Mouse (Mus musculus): ENCODE measurements around the gene Gm17617.
A peak's percentile ranks its signal among the peaks of the same experiment; 100 is the strongest.

The Gm17617 gene

GRCm38 (mm10) chr13:55133448-55133847, at the start of gene Gm17617:
TSS of gene Gm17617 (minus strand) at chr13:55133548.
- ATAC-seq (ENCODE audit: low TSS enrichment) = no peak

DNA sequence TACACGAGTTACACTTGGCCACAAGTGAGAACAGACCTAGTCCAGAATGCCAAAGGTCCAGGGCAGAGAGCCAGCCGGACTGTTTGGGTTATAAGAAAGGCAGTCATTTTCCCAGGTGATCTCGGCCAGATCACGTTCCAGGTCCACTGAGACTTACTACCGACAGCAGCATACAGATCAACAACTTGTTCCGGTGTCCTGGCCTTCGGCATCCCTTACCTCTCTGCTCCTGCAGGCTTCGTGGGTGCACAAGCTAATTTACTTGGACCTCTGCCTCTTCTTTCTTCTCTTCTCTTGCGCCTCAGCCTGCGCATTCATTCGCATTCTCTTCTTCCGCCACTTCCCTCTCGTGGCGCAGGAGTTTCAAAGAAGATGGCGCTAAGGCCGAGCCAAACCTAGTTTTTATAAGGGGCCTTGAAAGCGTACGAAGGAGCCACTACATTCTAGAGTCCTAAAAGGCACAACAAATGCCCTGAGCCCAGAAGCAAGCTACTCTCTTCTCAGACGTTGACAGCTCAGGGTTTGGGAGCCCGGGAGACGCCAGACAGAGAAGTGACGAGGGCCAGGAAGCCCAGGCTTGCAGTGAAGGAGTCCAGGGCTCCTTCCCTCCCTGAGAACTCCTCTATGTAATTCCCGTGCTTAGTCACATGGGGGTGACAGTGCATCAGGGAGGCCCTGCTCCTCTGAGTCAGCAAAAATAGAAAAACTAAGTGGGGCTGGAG, 49.0 kb upstream of the Gm17617 start:
- ATAC-seq (ENCODE audit: low TSS enrichment) = peak; percentile 97

- no peak for ATAC-seq (ENCODE audit: low TSS enrichment)
Observed at GRCm38 (mm10) chr13:55181786-55182172, 48.4 kb upstream of the Gm17617 start.

- ATAC-seq (ENCODE audit: low TSS enrichment) = no peak
Observed at GRCm38 (mm10) chr13:55179591-55179990, 46.2 kb upstream of the Gm17617 start.

DNA sequence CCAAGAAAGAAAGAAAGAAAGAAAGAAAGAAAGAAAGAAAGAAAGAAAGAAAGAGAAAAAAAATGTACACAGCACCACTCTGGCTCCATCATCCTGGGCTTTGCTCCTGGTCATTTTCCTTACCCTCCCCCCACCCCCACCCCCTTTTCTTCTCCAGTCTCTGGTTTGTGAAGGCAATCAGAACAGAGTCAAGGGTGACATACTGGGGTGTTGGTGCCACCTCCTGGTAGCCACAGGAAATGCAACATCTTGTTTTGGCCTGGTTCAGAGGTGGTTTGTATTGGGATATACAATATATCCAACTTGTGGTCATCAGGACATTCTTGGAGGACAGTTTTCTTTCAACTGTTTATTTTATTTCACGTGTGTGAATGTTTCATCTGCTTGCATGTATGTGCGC, 45.2 kb upstream of the Gm17617 start:
- peak; percentile 51; the same call in 1 of the 2 replicates for ATAC-seq (ENCODE audit: low TSS enrichment)

DNA sequence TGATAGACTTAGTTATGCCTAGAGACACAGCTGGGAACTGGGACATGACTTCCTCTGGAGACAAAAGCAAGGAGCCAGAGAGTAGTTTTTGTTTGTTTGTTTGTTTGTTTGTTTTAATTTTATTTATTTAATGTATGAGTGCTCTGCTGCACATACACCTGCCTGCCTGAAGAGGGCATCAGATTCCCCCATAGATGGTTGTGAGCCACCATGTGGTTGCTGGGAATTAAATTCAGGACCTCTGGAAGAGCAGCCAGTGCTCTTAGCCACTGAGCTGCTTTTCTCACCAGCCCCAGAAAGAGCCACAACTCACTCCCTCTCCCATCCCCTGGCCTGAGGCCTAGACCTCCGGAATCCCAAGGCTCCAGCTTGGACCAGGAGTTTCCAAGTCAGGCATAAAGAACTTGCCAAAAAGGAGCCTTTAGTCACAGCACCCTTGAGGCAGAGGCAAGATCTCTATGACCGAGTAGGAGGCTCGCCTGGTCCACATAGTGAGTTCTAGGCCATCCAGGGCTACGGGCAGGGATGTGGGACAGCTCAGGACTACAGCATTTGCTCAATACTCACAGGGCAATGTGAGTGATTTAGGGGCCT, 44.7 kb upstream of the Gm17617 start:
- ATAC-seq (ENCODE audit: low TSS enrichment) = no peak

DNA sequence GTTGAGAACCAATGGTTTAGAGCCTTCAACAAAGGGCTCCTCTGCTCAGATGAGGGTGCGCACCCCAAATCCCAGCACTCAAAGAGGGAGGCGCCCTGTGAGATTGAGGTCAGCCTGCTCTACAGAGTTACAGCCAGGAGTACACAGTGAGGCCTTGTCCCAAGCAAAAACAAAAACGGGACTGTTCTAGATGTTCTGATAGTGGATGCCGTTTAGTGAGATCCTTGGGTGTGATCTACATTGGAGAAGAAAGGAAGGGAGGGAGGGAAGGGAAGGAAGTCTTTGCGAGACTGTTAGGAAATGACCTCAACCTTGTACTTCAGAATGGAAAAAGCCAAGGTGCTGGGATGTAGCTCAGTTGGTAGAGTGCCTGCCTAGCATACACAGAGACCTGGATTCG, 42.9 kb upstream of the Gm17617 start:
- ATAC-seq (ENCODE audit: low TSS enrichment) = no peak

DNA sequence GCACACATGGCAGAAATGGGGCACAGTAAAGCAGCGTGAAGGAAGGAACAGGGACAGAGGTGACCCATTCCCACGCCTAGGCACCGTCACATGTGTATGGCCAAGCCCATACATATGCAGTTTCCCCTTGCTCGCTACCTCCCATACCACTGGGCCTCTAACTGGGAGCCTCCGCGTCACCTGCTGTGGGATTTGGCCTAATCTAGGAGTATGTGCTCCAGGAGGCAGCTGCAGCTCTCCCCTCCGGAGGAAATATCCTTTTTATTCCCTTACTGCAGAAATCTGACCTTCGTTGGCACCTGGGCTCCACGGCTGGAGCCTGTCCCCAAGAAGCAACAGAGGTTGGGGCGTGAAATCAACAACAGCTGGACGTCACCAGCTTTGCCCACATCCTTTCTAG, 41.0 kb upstream of the Gm17617 start:
- no peak for ATAC-seq (ENCODE audit: low TSS enrichment)

DNA sequence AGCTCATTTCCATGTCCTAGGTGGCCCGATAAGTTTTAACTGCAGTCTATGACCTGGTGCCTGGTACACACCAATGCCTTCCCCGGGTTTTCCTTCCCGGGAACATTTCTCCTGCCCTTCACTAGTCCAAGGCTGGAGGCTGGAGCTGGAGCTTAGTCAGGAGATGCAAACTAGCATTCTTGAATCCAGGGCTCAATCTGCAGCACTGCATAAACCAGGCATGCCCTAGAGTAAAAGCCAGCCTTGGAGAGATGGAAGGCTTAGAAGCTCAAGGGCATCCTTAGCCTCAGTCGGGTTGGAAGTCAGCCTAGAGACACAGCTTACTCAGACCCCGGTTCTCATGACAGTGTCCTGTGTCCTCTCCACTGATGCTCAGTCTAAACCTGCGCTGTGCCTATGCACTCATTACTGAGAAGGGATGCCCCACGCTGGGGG, 39.0 kb upstream of the Gm17617 start:
- ATAC-seq (ENCODE audit: low TSS enrichment) = no peak

DNA sequence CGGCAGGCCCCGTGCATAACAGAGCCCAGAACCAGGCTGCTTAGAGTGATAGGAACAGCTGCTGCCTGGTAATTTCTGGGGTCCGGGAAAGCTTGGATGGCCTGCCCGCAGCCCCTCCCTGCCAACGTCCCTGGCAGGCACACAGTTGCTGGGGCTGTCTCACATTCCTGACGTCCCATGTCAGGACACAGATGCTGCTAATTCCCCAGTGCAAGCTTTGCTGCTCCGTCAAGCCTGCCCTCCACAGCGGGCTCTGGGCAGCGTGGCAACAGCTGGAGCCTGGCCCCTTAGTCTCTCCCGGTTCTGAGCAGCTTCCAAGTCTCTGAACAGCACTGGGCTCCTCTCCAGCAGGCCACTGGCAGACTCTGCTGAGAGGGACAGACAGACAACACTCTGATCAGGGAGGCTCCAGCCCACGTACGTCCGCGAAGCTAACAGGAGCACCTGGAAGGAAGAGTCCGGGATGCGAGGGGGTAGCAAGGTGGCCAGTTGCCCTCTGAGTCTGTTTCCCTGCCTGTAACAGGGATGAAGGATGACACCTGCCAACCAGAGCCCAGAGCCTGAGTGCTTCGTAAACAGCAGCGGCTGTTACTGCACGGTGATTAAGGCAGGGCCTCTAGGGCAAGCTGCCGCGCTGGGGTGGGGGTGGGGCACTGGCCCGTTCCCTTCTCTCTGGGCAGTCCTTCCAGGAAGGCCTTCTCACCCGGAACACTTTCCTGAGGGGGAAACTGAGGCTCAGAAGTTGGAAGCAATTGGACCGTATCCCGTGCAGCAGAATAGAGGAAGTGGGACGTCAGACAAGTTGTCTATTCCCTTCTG, 38.4 kb upstream of the Gm17617 start:
- ATAC-seq (ENCODE audit: low TSS enrichment) = peak; percentile 58

GRCm38 (mm10) chr13:55168958-55169369, 35.6 kb upstream of the Gm17617 start:
- peak; percentile 70; the same call in 1 of the 2 replicates for ATAC-seq (ENCODE audit: low TSS enrichment)

GRCm38 (mm10) chr13:55168255-55168654, 34.9 kb upstream of the Gm17617 start:
- no peak for ATAC-seq (ENCODE audit: low TSS enrichment)

DNA sequence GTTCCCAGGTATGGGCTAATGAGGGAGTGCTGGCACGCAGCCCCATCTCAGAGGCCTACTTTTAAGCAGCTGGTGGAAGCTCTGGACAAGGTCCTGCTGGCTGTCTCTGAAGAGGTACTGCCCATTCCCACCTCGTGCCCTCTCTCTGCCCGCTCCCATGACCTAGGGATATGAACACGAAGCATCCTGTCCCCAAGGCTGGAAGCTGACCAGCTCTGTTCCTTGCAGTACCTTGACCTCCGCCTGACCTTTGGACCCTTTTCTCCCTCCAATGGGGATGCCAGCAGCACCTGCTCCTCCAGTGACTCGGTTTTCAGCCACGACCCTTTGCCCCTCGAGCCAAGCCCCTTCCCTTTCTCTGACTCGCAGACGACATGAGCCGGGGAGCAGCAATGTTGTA, 34.5 kb upstream of the Gm17617 start:
- ATAC-seq (ENCODE audit: low TSS enrichment) = no peak

DNA sequence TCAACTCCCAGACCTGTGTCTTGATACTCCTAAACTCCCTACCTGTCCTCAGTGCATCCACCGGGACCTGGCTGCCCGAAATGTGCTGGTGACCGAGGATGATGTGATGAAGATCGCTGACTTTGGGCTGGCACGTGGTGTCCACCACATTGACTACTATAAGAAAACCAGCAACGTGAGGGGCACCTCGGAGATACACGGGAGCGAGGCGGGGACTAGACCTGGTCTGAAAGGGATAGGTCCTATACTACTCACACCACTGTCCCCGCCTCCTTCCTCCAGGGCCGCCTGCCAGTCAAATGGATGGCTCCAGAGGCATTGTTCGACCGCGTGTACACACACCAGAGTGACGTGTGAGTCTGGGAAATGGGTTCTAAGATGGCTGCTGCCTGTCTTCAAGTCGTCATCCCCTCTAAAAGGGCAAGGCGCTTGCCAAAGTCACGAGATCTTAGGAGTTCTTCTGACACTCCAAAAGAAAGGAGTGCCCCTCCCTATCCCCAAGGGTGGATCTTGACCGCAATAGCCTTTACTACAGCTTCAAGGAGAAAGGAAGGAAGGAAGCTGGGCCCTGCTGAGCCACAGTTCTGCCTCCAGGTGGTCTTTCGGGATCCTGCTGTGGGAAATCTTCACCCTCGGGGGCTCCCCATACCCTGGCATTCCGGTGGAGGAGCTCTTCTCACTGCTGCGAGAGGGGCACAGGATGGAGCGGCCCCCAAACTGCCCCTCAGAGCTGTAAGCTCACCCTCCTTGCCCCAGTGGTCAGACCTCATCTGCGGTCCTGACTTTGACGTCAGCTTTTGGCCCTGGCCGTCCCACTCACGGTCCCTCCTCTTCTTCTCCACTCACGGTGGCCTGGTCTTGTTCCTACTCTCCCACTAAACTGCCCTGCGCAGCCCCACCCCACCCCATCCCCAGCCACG, 33.7 kb upstream of the Gm17617 start:
- no peak for ATAC-seq (ENCODE audit: low TSS enrichment)

DNA sequence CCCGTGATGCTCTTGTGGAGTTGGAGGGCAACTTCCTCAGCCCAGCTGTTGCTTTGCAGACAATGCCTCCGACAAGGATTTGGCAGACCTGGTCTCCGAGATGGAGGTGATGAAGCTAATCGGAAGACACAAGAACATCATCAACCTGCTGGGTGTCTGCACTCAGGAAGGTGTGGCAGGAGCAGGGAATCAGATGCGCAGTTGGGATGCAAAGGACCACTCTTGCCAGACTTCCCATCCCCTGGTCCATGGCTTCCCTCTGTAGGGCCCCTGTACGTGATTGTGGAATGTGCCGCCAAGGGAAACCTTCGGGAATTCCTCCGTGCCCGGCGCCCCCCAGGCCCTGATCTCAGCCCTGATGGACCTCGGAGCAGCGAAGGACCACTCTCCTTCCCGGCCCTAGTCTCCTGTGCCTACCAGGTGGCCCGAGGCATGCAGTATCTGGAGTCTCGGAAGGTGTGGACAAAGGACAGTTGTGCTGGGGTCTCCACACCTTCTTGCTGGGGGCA, 32.5 kb upstream of the Gm17617 start:
- no peak for ATAC-seq (ENCODE audit: low TSS enrichment)

GRCm38 (mm10) chr13:55163553-55163952, 30.2 kb upstream of the Gm17617 start:
- no peak for ATAC-seq (ENCODE audit: low TSS enrichment)

- ATAC-seq (ENCODE audit: low TSS enrichment) = no peak
Observed at GRCm38 (mm10) chr13:55162365-55162764, 29.0 kb upstream of the Gm17617 start.

DNA sequence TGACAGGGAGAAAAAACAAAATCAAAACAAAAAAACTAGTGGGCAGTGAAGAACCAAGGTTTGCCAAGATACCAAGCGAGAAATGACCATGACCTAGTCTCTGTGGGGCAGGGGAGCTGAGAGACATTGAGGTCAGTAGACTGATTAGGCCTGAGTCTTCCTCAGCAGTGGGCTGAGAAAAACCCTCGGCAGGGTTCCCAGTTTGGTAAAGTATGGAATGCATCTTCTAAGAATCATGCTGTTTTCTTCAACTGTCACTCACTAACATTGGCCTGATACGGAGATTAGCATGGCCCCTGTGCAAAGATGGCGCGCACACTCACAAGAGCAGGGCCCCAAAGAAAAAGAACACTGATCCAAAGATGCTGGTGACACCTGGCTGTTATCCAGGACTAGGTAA, 20.6 kb upstream of the Gm17617 start:
- no peak for ATAC-seq (ENCODE audit: low TSS enrichment)

DNA sequence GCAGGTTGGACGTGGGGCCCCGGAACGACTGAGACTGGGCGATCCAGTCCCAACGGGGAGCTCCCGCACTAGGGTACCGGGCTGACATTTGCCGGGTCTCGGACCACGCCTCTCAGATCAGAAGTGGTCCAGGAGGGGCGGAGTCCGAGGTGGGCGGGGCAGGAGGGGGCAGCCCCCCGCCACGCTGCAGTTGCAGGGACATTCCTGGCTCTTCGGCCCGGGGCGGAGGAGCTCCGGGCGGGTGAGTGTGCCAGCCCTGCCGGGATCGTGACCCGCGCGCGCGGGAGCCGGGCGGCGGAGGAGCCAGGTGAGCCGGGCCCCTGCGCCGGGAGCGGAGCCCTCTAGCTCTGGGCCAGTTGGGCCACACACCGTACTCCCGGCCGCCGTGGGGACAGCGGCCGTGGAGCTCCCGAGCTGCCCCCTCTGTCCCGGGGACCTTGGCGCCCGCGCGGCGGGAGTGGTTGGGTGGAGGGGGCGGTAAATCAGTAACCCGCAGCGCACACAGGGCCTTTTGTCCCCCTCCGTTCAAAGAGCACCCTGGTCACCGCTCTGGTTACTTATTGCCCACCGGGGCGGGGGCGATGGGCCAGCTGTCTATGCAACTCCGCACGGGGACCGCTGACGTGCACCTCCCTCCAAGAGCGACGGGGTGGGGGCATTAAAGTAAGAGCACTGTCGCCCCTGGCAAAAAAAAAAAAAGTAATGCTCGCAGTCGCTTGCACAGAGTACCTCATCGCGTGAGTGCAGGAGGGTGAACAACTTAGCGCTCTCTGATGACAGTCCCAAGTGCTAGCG, 19.5 kb upstream of the Gm17617 start, which contains the start of gene Fgfr4:
Fgfr4 (plus strand) TSS at position 20 of the 795 bp plus-strand sequence.
- ATAC-seq (ENCODE audit: low TSS enrichment) = no peak

DNA sequence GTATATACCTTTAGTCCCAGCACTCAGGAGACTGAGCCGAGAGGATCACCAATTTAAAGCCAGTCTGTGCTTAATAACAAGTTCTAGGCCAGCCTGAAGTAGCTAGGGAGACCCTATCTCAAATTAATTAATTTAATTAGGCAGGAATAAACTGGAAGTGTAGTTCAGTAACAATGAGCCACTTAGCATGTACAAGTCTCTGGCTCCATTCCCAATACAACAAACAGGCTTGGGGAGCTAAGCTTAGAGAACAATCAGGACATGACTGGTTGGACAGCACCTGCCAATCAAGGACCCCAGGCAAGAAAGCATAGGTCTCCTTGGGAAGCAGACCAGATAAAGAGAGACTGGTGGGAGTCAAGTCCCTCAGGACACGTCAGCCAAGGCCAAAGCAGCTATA, 6.9 kb upstream of the Gm17617 start:
- no peak for ATAC-seq (ENCODE audit: low TSS enrichment)

DNA sequence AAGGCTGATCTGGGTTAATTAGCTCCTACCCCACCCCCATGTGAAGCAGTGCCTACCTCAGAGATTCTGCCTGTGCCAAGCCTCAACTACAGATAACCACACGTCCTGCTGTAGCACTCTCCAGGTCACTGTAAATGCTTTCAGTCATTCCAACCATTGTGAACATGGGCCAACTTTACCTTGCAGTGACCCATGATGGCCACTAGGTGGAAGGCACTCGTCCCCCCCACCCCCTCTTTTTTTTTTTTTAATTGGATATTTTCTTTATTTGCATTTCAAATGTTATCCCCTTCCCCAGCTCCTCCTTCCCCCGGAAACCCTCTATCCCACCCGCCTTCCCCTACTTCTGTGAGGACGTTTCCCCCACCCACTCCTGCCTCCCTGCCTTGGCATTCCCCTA, 2.0 kb upstream of the Gm17617 start:
- no peak for ATAC-seq (ENCODE audit: low TSS enrichment)
